Mouse (Mus musculus) embryo, embryonic 11 days (tissue): ENCODE results near the gene Tmed3.

Experiments used
- DNase-seq: peaks from one replicate; pipeline ENCODE4 v3.0.0-alpha.2; 2015

Tmed3 gene

DNA sequence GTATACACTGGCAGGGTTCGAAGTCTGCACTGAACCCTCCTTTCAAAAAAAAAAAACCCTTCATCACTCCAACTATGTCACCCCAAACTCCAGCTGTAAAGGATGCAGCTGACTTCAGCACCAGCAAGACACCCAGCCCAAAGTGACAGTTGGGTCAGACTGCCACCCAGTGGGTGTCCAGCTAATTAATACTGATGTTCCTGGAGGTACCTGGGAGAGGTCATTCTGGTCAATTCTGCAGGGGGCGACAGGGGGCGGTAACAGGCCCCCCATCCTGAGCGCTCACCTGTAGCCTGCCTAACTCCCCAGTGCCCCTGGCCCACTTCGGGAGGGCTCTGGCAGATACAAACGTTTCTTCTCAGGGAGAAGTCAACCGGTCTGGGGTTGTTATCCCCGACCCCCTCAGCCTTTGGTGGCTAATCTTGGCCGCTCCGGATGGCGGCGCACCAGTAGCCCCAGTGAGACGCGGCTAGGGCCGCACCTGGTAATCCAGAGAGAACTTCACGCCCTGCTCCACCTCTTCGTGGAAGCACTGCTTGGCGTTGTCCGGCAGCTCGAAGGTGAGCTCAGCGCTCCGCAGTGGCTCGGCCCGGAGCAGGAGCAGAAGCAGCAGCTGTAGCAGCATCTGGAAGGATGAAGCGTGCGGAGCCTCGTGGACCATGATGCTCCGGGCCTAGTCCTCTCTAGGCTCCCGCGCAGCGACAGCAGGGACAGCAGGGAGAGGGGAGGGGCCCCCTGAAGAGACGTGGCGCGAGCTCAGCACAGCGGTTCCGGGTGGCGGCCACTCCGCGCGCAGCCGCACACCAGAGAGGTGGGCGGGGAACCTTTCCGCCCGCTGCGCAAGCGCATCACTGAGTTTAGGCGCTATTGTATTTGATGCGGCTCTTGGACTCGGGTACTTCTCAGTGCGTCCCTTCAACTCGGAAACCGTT, at the start of gene Tmed3:
Tmed3 (minus strand) TSS at position 804 of the 932 bp plus-strand sequence.
- DNase-seq: peak; percentile 94

DNA sequence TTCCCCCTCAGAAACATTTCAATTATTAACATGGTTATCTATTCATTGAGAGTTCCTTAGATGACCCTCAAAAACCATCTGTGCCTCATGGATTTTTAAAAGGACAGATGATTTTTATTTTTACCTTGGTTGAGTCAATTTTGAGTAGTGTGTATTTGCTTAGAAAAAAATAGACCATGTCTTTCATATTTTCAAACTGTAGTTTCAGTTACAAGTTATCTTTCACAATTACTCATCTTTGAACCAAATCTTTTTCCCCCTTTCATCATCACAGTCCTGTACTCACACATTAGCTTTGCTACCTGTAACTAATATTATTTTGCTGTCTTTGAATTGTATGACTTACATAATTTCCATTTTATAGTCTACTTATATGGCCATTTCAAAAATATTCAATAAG, 35.2 kb upstream of the Tmed3 start:
- DNase-seq: no peak

DNA sequence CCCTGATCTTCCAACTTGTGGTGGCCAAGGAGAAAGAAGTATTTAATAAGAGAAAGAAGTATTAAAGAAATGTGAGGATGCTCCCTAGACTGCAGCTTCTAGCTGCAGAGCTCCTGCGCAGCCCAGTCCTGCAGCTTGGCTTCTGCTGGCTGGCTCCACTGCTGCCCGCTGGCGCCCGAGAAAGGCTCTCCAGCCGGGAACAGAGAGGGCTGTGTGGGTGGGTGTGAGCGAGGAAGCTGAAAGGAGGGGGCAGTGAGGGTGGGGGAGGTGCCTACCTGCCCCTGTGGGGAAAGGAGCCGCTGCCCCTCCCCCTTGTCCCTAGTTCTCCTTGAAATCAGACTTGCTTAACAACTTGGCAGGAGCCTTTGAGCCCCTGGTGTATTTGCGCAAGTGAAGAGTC, 33.4 kb upstream of the Tmed3 start, which contains the start of gene Ankrd34c:
Ankrd34c (minus strand) TSS at position 181 of the 400 bp plus-strand sequence.
- DNase-seq: peak; percentile 6

DNA sequence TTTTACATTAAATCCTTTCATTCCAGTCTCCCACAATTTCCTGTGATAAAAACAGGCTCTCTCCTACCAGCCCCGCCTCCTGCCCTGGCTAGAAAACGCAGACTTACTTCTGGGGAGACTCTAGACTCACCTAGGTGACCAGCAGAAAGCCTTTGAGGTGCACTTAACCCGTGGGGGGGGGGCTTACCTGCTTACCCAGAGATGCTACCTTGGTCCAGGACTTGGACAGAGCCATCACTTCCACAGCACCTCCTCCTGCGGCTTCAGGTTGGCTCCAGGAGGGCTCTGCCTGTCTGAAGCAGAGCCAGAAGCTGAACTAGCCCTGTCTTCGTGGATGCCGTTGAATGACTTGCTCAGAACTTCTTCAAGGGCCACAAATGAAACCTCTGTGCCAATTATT, 33.0 kb upstream of the Tmed3 start:
- DNase-seq: no peak

DNA sequence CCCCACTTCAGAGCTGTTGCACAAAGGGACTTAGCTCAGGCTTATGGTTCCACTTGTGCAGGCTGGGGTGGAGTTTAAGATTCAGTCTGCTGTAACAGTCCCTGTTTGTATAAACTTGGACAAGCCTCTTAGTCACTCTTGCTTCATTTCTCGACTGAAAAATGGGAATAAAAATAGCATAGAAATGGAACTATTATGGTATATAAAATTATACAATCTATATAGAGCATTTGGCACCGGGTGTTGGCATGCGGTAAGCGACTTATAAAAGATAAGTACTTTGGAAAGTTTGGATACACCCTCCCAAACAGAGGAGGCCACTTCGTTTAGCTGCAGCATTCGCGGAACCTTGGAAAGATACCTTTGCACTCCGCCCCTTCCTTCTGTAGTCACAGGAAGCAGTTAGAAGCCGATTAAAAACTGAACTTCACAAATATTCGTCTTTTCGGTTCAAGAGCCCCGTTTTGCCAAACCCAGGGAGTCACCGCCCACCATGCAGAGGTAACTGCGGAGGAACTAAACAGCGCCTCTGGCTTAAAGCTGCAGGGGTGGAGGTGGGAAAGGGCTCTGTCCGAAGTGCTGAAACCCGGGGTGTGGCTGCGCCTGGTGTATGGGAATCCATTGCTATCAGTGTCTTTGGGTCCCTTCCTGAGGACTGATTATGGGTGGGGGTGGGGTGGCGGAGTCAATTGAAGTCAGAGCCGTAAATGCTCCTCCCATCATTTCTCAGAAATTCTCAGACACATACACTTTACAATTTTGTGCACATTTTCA, 32.3 kb upstream of the Tmed3 start:
- peak; percentile 79 for DNase-seq

DNA sequence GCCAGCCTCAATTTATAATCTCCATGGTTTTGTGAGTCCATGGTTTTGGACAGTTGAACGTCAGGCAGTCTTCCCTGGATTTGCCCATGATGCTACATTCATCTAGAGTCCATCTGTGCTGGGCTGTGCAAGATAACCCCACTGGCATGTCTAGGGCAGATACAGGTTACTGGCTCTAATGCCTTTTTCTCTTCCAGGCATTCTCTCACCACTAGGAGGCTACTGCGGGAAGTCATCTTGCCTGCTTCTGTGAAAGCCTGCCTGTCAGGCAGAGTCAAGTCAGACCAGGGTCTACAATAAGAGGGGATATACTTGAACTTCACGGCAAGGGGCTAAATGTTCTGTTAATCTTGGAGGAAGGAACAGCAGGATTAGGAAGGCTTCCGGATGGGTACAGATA, 2.0 kb upstream of the Tmed3 start:
- DNase-seq: peak; percentile 44

DNA sequence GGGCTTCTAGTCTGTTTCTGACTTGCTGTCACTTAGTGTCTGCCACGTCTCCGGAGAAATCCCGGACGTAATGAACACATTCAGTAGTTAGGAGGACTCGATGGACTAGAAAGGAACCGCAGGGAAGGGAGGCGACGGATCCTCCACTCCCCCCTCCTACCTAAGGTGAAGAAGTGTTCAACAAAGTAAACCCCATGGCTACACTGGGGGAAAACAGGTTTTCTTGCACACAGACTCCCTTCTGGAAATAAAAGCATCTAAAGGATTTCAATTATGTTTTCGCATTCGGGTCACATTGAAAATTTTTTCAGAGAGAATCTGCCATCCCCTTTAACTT, 297 bp upstream of the Tmed3 start:
- DNase-seq: no peak

DNA sequence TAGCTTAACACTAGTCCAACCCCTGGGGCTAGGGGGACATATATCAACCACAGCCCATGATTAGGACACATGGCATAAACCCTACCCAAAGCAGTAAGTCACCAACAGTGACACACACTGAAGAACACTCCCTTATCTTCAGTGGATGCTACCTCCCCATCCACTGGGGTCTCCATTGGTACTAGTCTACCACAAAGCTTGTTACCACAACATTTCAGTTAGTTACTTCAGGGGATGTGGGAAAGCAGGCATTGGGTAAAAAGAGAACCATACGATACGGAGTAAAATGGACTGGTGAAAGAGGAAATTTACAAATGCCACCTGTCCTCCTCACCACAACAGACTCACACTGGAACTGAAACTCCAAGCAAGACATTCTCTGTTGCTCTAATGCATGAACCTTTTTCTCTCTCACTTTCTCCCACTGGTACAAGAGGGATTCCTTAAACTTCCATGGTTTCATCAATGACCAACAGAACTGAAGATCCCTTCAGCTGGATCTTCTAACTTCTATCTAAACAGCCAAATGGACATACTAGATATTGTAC, 3.9 kb downstream of the Tmed3 start:
- DNase-seq: no peak

DNA sequence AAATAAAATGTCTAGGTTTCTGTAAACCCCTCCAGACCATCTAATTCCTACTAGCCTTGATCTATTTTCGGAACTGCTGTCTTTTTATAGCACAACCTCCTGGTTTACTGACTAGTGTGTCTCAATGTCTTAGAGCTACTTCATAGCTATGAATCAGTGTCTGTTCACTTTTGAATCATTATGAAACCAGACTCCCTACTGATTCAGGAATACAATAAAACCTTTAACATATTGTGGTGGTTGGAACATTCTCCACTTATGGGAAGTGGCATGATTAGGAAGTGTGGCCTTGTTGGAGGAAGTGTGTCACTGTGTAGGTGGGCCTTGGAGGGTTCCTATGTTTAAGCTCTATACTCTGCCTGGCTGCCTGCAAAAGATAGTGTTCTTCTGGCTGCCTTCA, 9.7 kb downstream of the Tmed3 start:
- no peak for DNase-seq

DNA sequence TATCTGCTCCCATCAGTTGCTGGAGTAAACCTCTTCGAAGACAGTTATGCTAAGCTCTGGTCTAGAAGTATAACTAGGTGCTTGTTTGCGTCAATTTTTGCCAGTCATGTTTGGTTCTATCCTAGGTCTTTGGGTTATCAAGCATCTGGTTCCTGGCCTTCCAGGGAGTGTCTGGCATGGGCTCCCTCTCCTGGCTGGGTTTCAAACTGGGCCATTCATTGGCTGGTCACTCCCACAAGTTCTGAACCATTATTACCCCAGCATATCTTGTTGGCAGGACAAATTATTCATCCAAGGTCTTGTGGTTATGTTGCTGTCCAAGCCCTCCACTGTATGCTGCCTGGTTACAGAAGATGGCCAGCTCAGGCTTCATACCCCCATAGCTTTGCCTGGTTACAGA, 11.2 kb downstream of the Tmed3 start:
- DNase-seq: no peak

DNA sequence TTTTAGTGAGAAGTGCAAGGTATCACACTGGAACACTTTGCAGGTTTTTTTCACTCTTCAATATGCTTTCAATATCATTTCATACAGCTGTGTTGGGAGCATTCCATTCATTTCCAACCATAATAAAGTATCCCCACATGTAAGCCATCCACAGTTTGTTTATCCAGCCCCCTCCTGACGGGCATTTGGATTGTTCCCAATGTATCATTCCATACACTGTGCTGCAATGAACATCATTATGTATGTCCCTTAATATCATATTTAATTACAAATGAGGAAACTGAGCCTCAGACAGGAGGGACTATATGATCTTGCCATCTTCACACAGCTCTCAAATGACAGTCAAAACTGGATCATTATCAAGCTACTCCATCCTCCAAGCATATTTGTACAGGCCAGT, 15.7 kb downstream of the Tmed3 start:
- no peak for DNase-seq

DNA sequence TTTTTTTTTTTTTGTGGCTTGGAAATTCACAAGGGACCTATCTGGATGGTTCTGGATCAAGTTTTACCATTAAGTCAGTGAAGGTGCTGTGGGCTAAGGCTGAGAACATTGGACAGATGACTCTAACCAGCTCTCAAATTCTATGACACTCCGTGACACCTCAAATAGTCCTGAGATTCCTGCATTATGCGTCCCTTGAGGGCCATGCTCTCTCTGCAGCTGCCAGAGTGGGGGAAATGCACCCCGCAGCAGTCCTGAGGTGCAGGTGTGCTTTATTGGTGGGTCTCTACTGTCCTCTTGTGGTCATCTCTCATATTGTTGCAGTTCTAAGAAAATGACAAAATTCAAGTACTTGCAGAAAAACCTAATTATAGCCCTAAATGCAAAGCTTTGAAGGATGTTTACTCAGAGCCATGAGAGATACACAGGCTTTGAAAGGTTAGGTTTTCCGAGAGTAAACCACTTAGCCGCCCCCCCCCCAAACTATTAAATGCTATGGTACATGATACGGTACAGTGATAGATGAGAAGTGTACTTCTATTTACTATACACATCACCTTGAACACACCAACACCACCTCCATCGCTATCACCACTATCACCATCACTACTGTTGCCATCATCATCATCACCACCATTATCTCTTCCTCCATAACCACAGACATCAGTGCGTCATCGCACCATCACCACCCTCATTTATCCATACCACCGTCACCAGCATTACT, 17.2 kb downstream of the Tmed3 start:
- DNase-seq: peak; percentile 37

DNA sequence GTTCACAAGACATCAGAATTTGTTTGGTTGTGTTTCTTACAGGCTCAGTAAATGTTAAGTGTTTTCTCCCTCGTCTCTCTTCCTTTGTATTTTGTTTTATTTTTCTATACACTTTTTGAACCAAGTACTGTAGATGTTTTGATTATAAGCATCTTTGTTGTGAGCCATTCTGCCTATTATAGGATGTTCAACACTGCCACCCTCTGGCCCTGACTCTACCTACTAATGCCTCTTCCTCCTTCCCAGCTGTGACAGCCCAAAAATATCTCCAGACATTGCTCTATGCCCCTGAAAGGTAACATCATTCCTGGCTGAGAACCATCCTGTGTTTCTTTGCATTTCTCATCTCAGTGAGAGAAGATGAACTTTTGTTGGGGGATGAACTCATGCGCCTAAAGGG, 18.6 kb downstream of the Tmed3 start:
- peak; percentile 10 for DNase-seq

DNA sequence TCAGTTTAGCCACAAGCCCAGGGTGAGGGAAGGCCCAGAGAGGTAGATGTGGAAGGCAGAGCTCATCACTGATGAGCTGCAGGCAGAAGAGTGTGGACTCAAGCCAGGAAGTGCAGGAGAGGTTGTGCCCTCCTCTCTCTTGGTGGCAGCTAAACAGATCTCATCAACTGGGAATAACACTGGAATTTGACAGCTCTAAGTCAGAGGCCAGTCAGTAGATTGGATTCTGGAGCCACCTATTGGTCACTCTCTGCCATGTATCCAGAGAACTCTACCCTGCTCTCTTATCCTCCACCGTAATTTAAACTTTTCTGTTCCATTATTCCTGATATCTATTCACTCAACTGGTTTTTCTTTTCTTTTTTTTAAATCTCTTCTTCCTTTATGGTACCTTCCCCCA, 25.9 kb downstream of the Tmed3 start:
- peak; percentile 53 for DNase-seq

DNA sequence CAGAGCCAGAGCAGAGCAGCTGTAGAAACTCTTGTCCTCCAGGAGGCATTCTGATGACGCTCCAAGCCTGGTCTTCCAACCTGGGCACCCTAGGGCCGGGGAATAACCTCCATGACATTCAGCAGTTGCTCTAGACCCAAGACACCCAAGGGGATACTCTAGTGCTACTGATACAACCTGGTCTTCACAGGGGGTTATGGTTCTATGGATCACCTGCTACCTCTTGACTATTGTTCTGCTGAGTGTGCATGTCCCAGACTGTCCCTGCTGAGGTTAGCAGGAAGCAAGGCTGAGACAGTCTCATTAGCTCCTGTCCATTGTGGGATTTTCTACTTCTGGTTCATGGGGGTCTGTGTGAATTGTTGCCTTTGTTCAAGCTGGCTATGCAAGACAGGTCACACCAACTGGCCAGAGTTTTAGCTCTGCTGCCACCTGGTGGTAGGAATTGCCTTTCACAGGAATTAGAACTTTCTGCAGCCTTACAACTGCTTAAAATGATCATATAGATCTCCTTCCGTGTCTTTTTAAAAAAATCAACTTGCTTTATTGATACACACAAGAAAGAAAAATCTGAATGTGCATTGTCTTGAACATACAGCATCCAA, 30.8 kb downstream of the Tmed3 start:
- peak; percentile 86 for DNase-seq

DNA sequence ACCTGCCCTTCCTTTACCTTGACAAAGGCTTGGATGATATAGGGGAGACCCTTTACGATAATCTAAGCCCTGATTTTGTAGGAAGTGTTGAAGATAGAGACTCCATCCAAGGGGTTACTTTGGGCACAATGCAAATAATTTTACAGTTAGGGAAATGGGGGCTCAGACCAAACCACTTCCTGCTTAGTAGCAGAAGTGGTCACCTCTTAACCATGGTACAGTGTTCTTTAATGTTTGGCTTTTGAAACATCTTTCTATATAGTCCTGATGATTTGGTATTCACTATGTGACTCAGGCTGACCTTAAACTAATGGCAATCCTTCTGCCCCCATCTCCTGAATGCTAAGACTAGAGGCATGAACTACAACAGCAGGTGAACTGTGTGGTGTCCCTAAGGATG, 31.5 kb downstream of the Tmed3 start:
- DNase-seq: no peak

DNA sequence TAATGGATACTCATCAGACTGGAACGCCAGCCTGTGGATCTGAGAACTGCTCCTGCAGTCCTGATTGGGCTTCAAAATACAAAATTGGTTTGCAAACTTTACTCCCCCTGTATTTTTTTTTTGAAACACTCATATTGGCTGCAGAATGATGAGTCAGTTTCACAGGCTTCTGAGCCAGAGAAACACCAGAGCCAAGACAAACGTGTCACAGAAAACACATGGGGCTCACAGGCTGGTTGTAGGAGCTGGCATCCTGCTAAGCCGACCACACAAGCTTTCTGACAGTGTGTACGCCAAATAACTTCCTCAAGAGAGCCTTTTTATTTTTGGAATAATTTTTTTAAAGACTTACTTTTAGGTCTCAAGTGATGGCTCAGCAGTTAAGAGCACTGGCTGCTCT, 35.0 kb downstream of the Tmed3 start:
- no peak for DNase-seq

DNA sequence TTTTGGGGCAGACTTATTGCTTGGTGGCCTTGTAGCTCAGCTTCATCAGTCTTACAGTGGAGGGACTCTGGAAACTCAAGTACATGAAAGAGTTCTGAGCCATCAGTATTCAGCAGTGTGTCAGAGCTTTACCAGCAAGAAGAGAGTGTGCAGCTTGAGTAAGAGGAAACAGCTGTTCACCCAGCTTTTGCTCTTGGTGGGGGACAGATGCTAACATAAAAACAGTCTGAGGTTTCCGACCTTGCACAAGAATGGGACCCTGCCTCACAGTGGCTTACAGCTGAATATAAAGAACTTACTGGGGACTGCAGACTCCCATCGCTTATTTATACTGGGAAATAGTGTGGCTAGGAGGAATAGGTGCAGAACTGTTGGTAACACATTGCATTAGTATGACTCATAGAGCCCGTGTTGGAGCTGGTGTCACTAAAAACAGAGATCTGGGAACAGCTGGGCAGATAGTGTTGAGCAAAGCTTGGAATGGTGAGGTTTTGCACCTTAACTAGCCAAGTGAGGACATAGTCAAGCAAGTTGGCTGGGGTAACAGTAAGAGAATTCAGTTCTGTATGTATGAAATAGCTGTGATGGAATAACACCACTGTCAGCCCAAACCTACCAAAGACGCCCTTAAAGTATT, 37.4 kb downstream of the Tmed3 start:
- no peak for DNase-seq

DNA sequence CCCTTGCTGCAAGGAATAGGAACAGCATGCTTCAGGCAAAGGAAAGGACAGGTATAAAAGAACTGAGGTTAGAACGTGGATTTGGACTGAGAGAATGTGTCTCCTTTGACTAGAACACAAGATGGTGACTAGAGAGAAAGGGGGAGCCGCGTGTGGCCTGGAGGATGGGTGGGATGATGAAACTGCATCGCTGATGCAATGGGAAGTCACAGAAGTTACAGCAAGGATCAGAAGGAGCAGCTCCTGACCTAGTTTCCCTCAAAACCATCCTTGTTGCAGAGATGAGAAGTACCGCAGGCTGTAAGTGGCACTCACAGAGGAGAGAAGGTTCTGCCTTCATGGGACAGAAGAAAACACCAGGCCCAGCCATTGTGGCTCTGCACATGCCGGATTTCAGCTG, 54.0 kb downstream of the Tmed3 start:
- DNase-seq: no peak
